Mouse (Mus musculus) right cerebral cortex, postnatal 14 days (tissue): ENCODE results near the gene Hspa1b.

Source experiments
- DNase-seq: peaks from one replicate; pipeline ENCODE4 v3.0.0; 2022

Gene Hspa1b

DNA sequence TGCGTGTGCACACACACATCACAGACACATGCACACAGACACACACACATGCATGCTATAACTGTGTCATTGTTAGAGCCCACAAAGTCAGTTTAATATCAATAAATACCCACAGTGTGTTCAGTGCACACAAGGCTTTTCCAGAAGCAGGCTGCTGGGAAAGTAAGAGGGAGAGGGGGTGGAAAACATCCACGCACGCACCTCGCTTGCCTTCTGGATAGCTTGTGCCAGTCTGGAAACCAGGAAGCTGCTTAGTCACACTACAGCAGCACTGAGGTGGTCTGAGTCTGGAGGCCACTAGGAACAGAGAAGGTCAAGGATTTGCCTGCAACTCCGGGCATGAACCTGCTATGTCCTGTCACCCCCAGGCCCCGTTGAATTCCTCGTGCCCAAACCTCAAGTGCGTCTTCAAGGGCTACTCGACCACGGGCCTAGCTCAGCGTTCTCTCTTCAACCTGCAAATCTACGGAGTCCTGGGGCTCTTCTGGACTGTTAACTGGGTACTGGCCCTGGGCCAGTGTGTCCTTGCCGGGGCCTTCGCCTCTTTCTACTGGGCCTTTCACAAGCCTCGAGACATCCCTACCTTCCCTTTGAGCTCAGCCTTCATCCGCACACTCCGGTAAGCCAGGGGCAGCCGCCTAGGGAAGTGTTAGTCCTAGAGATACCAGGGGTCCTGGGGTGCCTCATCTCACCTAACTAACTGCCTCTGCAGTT lies 31.6 kb downstream of the Hspa1b start:
- DNase-seq = no peak

DNA sequence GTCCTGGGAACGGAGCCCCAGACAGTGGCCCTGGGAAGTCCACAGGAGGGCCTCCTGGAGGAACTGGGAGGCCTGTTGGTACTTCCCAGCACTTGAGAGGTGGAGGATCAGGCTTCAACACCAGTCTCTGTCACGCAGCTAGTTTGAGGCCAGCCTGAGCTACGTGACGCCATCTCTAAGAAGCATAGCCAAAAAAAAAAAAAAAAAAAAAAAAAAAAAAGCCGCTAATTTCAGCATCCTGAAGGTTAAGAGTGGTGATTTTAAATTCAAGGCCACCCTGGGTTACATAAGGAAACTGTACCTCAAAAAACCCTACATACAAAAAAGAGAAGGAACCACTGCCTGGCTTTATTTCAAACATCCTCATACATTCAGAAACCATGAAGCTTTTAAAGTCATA lies 34.8 kb downstream of the Hspa1b start:
- no peak for DNase-seq

DNA sequence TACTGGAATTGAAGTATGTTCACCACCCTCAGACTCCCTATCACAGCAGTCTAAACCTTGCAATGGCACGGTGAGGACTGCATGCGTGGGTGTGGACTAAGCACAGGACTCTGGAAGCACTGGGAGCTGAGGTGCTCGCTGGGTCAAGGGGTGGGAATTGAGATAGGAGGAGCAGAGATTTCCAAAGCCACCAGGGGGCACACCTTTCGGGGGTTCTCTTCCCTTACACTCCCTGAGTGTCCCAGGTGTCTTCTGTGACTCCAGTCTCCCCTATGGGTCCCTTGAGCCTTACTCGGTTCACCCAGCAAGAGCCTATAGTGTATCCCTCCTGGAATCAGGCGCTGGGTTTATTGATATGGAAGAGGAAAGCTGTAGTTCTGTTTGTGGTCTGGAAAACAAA lies 36.1 kb downstream of the Hspa1b start:
- DNase-seq = no peak

DNA sequence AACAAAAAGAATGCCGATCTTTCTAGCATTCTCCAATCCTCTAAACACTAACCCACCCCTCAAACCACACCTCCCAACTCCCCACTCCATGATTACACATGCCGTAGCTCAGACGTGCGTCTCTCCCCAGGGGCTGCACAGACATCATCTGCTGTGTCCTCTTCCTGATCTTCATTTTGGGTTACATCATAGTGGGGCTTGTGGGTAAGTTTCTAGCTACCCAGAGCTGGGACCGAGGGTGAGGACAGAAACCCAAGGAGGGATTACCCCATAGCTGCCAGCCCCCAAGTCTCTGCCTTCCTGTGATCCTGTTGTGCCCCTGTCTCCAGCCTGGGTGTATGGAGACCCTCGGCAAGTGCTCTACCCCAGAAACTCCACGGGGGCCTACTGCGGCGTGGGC lies 41.9 kb downstream of the Hspa1b start:
- DNase-seq = no peak

DNA sequence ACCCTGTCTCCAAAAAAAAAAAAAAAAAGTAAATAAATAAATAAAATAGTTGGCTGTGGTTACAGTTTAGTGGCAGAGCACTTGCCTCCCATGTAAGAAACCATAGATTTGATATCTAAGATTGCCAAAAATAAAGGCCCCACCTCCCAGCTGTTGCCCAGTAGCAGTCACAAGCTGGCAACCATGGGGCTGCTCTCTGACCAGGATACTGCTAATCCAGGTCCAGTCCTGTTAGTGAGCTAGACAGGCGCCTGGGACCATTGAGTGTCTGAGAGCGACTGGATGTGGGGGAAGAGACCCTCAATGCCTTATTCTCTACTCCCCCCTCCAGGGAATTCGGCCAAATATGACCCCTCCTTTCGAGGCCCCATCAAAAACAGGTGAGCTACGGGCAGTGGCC lies 42.7 kb downstream of the Hspa1b start:
- no peak for DNase-seq

DNA sequence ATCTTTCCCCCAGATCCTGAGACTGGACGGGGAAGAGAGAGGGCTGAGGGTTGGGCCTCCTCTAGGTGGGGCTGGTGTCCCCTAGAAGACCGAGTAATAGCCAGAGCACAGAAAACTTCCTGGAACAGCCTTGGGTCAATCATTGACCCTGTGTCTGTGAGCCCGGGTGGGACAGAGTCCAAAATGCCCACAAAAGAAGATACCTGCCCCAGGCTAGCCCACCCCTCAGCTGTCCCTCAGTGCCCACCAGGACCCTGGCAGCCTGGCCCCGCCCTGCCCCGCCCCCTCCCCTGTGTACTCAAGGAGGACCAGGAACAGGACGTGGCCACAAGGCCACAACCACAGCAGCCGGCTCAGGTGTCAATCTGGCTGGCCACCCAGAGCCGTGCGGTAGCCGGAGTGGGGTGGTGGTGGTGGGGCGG lies 43.6 kb downstream of the Hspa1b start:
- no peak for DNase-seq

DNA sequence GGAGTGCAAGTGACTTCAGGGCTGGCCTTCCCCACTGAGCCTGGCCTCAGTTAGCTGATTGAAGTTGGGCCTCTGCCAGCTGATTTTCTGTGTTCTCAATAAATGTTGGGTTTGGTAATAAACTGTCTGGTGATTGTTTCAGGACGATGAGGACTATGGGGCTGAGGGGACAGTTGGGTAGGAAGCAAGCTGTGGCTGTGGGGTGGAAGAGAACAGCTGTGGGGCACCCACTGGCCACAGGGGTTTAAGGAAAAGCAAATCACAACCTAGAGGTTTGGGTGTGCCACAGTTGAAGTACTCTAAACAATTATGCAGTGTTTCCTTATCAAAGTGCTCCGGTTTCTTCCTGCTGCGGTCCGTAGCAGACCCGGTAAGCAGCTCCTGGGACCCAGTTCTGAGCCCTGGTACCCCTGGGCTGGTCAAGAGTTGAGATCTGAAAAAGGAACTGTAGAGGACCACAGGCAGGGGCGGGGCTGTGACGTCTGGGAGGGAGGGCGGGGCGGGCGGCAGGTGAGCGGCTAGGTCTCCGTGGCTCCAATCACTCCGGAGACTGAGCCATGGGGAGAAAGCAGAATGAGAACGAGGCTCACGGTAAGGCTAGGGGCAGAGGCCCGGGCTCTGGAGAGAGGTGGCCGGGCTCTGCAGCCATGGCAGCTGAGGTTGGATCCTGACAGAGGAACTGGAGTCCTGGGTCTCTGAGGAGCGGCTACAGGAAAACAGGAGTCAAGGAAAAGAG lies 44.9 kb downstream of the Hspa1b start, which contains the start of gene Slc44a4:
TSS of gene Slc44a4 (plus strand) at position 537 of the 736 bp plus-strand sequence.
- no peak for DNase-seq

DNA sequence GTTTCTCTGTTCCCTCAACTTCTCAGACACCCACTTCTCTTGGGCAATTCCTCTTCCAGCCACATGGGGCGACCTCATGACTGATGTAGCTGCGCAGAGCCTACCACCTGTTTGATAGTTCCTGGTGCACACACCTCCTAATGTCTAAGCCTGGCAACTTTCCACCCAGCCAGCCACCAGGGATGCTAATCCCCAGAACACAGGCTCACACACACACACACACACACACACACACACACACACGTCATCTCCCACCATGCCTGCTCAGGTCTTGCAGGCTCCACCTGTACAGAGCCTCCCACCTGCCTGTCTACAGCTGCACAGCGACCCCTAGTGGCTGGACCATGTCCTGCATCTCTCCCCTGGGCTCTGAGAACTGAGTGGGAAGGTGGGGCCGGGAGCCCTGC lies 47.1 kb downstream of the Hspa1b start:
- DNase-seq = peak; percentile 68

DNA sequence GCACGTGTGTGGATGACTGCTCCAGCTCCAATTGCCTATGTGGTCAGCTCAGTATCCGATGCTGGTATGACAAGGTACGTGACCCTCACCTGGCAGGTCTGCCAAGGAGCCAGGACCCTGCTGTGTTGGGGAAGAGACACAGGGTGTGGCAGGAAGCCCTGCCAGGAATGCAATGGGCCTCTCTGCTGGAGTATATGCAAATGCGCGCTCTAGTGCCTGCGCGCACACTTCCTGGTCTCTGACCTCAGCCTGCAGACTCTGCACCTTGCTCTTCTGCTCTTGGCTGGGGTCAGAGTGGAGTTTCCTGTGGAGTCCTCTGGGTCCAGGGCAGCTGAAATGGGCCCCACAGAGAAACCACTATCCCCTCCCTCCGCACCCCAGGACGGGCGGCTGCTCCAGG lies 48.1 kb downstream of the Hspa1b start:
- DNase-seq = no peak
